Mouse (Mus musculus) liver, embryonic 14.5 days (tissue): ENCODE measurements around the gene Bcl3. TPM values are rescaled to one million over a fixed set of nuclear protein-coding genes. Genes with fewer than 3 reads are reported as not detected.
A peak's percentile ranks its signal among the peaks of the same experiment; 100 is the strongest.

Experiments
- ATAC-seq: fragments of 200-750 bp; cut with Nextera tagmentation; 2 replicates; pipeline ENCODE4 v1.8.0; 2017; ENCODE audit warnings: moderate number of reproducible peaks, mild to moderate bottlenecking, moderate library complexity; ENCODE audit not compliant: insufficient read depth
- DNase-seq, 3 experiments: peaks; one replicate each; pipeline ENCODE4 v3.0.0-alpha.2; 2012 to 2013; ENCODE audit warnings: low read depth in 3 of 3, low spot score in 3 of 3
- H3K27ac ChIP-seq: fragments of 300-500 bp; sonication (generic); 2 replicates; pipeline ENCODE4 v1.5.1; 2014; ENCODE audit warnings: moderate library complexity, mild to moderate bottlenecking, control low read depth, inconsistent platforms
- H3K27me3 ChIP-seq: fragments of 300-500 bp; sonication (generic); 2 replicates; pipeline ENCODE4 v1.6.1; 2014; ENCODE audit warnings: mild to moderate bottlenecking, low read length, moderate library complexity; ENCODE audit not compliant: control insufficient read depth, insufficient read depth
- H3K36me3 ChIP-seq: fragments of 300-500 bp; sonication (generic); replicated peaks from 2 replicates; pipeline ENCODE4 v1.6.1; 2014; ENCODE audit warnings: low read depth; ENCODE audit not compliant: control insufficient read depth, insufficient read depth
- H3K4me1 ChIP-seq, 2 experiments: fragments of 200-500 bp in 1 of 2; fragments of 300-500 bp in 1 of 2; sonication (generic) in 1 of 2; replicated peaks; 2 replicates each; pipeline ENCODE4 v1.6.1; 2012 to 2014; ENCODE audit warnings: antibody characterized with exemption in 1 of 2, inconsistent platforms in 1 of 2, low read length in 1 of 2; ENCODE audit not compliant: control insufficient read depth in 2 of 2, insufficient read depth in 2 of 2
- H3K4me2 ChIP-seq: fragments of 300-500 bp; sonication (generic); 2 replicates; pipeline ENCODE4 v1.6.1; 2014; ENCODE audit warnings: low read depth, mild to moderate bottlenecking, control low read depth, moderate library complexity
- H3K4me3 ChIP-seq, 2 experiments: fragments of 200-500 bp in 1 of 2; fragments of 300-500 bp in 1 of 2; sonication (generic) in 1 of 2; 2 replicates each; pipeline ENCODE4 v1.5.1; 2012 to 2014; ENCODE audit warnings: low read depth in 2 of 2, low read length in 2 of 2, mild to moderate bottlenecking in 2 of 2, control low read depth in 1 of 2, inconsistent platforms in 1 of 2, moderate library complexity in 1 of 2; ENCODE audit not compliant: insufficient read depth in 1 of 2
- H3K9ac ChIP-seq: fragments of 300-500 bp; sonication (generic); replicated peaks from 2 replicates; pipeline ENCODE4 v1.6.1; 2014; ENCODE audit warnings: mild to moderate bottlenecking, control low read depth, moderate library complexity
- H3K9me3 ChIP-seq: fragments of 300-500 bp; sonication (generic); 2 replicates; pipeline ENCODE4 v1.6.1; 2016; ENCODE audit warnings: low read length, mixed read lengths; ENCODE audit not compliant: control insufficient read depth
- CTCF ChIP-seq: IDR thresholded peaks from 2 replicates; pipeline ENCODE4 v1.5.1; 2016; ENCODE audit warnings: antibody characterized with exemption, low read depth, control low read depth
- EP300 ChIP-seq: IDR thresholded peaks from 2 replicates; pipeline ENCODE4 v1.6.1; 2016; ENCODE audit warnings: antibody characterized with exemption, low read depth
- WGBS: fragments of 180-500 bp; shearing (Covaris S2); extraction: QIAGEN DNeasy Blood & Tissue Kit; methylation state at CpG from one replicate; pipeline ENCODE4 v1.1.7; 2014; ENCODE audit not compliant: insufficient replicate concordance; 5-methylcytosine and 5-hydroxymethylcytosine counted together
- polyA plus RNA-seq, 2 experiments: library from polyadenylated mRNA; depleted of rRNA in 1 of 2; stranded (reverse) in 1 of 2; unstranded in 1 of 2; fragments of >200 nt; fragmentation: Nextera tagmentation in 1 of 2; extraction: Ambion mirVana in 1 of 2; gene quantifications; 2 replicates each; pipeline versions ENCODE4 v1.2.1 to v1.2.3; 2012 to 2014

Bcl3 gene
- polyA plus RNA-seq, 2 experiments = 3.1 to 3.5 TPM

DNA sequence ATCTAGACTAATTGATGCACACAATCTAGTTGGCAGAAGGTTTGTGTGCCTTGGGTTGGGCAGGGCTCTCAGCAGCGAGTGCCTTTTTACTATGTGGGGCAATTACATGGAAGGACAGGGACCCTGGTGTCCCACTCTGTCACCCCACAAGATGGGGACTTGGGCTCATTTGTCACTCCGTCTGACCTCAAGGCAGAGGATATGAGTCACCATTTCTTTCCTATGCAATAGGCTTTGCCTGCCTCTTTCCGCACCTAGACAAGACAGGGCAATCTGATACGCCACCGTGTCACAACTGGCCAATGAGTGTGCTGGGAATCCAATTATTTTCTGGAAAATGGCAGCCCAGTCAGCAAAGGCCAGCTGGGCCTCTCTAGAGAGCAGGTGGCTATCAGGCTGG is 33.1 kb upstream of the Bcl3 start:
- Histone ChIP-seq H3K36me3 (no peaks in the 10 kb centered on the region), H3K4me1 (no peaks in the 10 kb centered on the region), H3K27ac (no peak overlapping the region), H3K4me2 (no peak overlapping the region), H3K9ac (no peak overlapping the region), H3K4me3 (no peak overlapping the region), H3K9me3 (no peaks in the 10 kb centered on the region), H3K27me3 (peaks cover 6% of the 10 kb centered on the region; the same call in 1 of the 2 replicates)
- 55% methylated on average over 5 of the region's 5 CpGs for WGBS
- TF ChIP-seq CTCF = no peak
- no peak for TF ChIP-seq EP300
- ATAC-seq (no peak), DNase-seq (no peak)

DNA sequence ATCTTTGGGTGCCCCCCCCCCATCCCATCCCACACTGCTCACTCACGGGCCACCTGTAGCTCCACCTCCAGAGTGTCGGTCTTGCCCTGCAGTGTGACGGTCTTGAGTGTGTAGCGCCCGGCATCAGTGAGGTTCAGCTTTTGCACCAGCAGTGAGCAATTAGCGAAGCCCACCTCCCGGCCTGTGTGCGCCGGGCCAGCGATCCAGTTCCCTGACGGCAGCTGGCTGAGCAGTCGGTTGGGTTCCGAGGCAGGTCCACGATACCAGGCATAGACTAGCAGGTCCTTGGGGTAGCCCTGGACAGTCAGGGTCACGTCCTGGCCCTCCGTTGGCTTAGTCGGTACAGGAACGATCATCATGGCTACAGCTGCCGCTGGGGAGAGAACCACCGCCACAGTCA is 31.0 kb upstream of the Bcl3 start:
- H3K27me3 ChIP-seq = peaks cover 6% of the 10 kb centered on the region; the same call in 1 of the 2 replicates
- WGBS = 78% methylated on average over 20 of the region's 20 CpGs
- no peak overlapping the region for H3K9ac ChIP-seq
- H3K36me3 ChIP-seq = no peaks in the 10 kb centered on the region
- H3K4me2 ChIP-seq = no peak overlapping the region
- H3K27ac ChIP-seq = no peak overlapping the region
- ATAC-seq = no peak
- no peak overlapping the region for H3K4me3 ChIP-seq
- no peak for TF ChIP-seq CTCF
- no peak for TF ChIP-seq EP300
- no peaks in the 10 kb centered on the region for H3K9me3 ChIP-seq
- no peak for DNase-seq
- no peaks in the 10 kb centered on the region for H3K4me1 ChIP-seq

DNA sequence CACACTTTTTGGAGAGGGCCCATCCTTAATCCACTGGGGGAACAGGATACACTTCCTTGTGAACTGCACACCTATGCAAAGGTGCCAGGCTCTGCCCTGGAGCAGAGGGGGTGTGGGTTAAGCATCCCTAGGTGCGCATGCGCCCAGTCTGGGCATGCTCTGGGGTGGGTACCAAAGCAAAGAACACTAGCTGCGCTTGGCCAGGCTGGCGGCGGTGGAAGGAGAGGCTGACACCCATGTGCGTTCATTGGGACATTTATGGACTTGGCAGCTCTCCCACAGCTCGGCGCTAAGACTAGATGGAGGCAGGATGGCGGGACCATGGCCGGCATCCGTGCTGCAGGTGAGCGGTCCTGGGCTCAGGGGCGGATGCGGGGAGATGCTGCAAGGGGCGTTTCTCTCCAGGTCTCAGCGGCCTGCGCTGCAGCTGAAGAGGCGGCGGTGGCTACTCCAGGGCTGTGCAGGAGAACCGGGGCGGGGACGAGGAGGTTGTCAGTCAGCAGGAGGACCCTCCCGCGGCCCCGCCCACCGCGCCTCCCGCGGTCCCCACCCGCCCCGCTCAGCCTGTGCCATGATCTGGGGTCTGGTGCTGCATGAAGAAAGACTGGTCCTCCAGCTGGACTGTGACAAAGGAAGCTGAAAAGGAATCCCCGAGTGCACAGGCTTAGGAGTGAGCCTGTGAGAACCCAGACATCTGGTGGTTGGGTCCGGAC is 29.4 kb upstream of the Bcl3 start, which contains the start of gene Gm19345:
Gm19345 (plus strand) TSS at position 146 of the 713 bp plus-strand sequence.
- WGBS = 5% methylated on average over 30 of the region's 33 CpGs
- H3K4me3 ChIP-seq = no peak within 1 kb of the TSS

DNA sequence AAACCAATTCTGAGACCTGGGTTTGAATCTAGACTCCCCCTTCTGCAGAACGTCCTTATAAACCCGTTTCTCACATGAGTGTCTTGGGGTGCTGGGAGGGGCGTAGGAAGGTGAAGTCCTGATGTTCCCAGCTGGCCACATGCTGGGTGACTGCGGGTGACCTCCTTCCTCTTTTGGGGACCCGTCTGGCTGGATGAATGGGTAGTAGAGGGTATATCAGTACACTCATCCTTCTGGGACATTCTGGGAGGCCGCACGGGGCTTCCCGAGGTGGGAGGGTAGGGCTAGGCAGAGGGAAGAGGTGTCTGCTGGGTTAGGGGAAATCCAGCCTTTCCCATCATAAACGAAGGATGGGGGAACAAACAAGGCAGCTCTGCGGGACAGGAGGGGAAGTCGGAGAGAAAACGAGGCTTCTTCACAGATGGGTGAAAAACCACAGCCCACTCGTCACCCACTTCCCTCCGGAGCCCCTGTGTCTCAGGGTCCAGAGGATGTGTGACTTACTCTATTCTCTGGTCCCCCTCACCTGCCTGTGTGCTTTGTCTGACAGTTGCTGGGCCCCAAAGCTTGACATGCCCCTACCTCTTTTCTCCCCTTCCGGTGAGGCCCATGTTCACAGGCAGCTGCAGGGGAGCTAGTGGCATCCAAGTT is 22.1 kb upstream of the Bcl3 start:
- DNase-seq (no peak), ATAC-seq (no peak)
- no peak overlapping the region for H3K4me3 ChIP-seq
- TF ChIP-seq EP300 = no peak
- TF ChIP-seq CTCF = no peak
- no peaks in the 10 kb centered on the region for H3K36me3 ChIP-seq
- no peak overlapping the region for H3K9ac ChIP-seq
- no peaks in the 10 kb centered on the region for H3K9me3 ChIP-seq
- H3K4me1 ChIP-seq = peaks cover 0 to 13% of the 10 kb centered on the region in 2 experiments; a peak in 2 of 4 replicates
- WGBS = 19% methylated on average over 15 of the region's 15 CpGs
- no peaks in the 10 kb centered on the region for H3K27me3 ChIP-seq
- H3K4me2 ChIP-seq = no peak overlapping the region
- H3K27ac ChIP-seq = no peak overlapping the region

More for the DNA sequence above, 29.4 kb upstream of the Bcl3 start, which contains the start of gene Gm19345:
- no peak within 1 kb of the TSS for H3K27ac ChIP-seq
- H3K4me1 ChIP-seq = peaks cover 0 to 2% of the 10 kb centered on the region in 2 experiments; a peak in 1 of 4 replicates
- no peaks in the 10 kb centered on the region for H3K9me3 ChIP-seq
- peaks cover 6% of the 10 kb centered on the region; the same call in 1 of the 2 replicates for H3K27me3 ChIP-seq
- DNase-seq (no peak), ATAC-seq (no peak)
- H3K4me2 ChIP-seq = no peak within 1 kb of the TSS
- H3K9ac ChIP-seq = no peak within 1 kb of the TSS
- no peaks in the 10 kb centered on the region for H3K36me3 ChIP-seq
- TF ChIP-seq CTCF (no peak), EP300 (no peak)

DNA sequence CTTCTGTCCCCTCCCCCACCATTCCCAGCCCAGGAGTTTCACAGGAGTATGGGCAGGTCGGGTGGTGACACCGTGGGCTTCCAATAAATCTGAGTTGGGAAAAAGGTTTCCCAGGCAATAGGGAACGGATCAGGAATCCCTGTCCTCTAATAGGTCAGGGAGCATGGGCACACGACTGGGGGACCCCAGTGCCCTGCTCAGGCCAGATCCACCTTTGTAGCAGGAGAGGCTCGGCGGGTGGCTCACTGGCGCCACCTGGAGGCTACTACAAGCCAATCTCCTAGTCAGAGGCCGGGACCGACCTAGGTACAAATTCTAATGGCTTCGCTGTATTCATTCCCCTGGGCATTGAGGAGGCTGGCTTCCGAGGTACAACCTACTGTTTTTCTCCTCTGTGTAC is 21.0 kb upstream of the Bcl3 start:
- Histone ChIP-seq H3K4me2 (no peak overlapping the region), H3K4me3 (no peak overlapping the region), H3K4me1 (peaks cover 0 to 13% of the 10 kb centered on the region in 2 experiments; a peak in 2 of 4 replicates), H3K9me3 (no peaks in the 10 kb centered on the region), H3K36me3 (no peaks in the 10 kb centered on the region), H3K9ac (no peak overlapping the region), H3K27me3 (no peaks in the 10 kb centered on the region), H3K27ac (no peak overlapping the region)
- TF ChIP-seq CTCF (peak; percentile 90), EP300 (no peak)
- DNase-seq (no peak), ATAC-seq (peak; percentile 60; the same call in 1 of the 2 replicates)
- WGBS = 6% methylated on average over 11 of the region's 11 CpGs
